Mouse (Mus musculus) gastrocnemius, postnatal 25 days (tissue): ENCODE data around the gene Tacc2. TPM values are rescaled to one million over a fixed set of nuclear protein-coding genes. Genes with fewer than 3 reads are reported as not detected.

Experiments
- total RNA-seq, 2 experiments: library from RNA; stranded (reverse); gene quantifications; 1 replicate in 1 of 2; 2 replicates in 1 of 2; pipeline ENCODE4 v1.2.3; 2021

Tacc2 gene
- total RNA-seq, 2 experiments from 2014 or later = 422 to 535 TPM

Other genes starting within 250 kb of the Tacc2 start
- gene Ate1, start 57.1 kb upstream of the Tacc2 start, total RNA-seq = 10 to 100 TPM; 25.4 to 25.6 TPM
- 10 to 100 TPM; 25.8 to 26.5 TPM for gene Nsmce4a, start 4.3 kb upstream of the Tacc2 start, total RNA-seq
- gene Btbd16, start 196.6 kb downstream of the Tacc2 start, total RNA-seq = under 1 TPM in 1 of 2 experiments, not detected in 1; 0.24 TPM